Mouse (Mus musculus) liver, postnatal 0 days (tissue): ENCODE measurements around the gene Mpv17l2.

Experiments
- CTCF ChIP-seq: sonication (generic); IDR thresholded peaks from 2 replicates; pipeline ENCODE4 v1.5.1; 2016; ENCODE audit warnings: antibody characterized with exemption, low read depth
- EP300 ChIP-seq: IDR thresholded peaks from 2 replicates; pipeline ENCODE4 v1.6.1; 2016; ENCODE audit warnings: antibody characterized with exemption, low read depth, mild to moderate bottlenecking

DNA sequence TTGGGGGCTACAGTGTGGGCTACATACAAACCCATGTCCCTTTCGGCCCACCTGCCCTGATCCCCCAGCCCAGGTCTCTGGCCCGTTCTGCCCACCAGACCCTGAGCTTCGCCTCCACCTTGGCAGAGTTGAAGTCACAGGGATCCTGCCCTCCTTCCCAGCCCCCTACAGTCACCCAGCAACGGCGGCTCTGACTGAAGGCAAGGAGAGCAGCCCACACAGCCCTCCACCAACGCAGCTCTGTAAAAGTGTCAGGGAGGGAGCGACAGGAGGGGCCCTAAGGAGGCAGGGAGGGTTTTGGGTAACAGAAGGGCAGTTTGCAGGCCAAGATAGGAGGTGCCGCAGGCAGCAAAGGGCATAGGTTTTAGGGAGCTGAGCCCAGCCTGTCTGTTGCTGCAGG is 30.1 kb upstream of the Mpv17l2 start:
- no peak for TF ChIP-seq CTCF
- TF ChIP-seq EP300, result no peak
